Mouse (Mus musculus) stomach, postnatal 0 days (tissue): ENCODE data around the gene Slc31a1.

Source experiments
- CTCF ChIP-seq: IDR thresholded peaks from 2 replicates; pipeline ENCODE4 v1.5.1; 2016; ENCODE audit warnings: antibody characterized with exemption, low read depth, mild to moderate bottlenecking, moderate library complexity
- EP300 ChIP-seq: optimal IDR thresholded peaks from 2 replicates; pipeline ENCODE3; 2016; ENCODE audit warnings: antibody characterized with exemption

DNA sequence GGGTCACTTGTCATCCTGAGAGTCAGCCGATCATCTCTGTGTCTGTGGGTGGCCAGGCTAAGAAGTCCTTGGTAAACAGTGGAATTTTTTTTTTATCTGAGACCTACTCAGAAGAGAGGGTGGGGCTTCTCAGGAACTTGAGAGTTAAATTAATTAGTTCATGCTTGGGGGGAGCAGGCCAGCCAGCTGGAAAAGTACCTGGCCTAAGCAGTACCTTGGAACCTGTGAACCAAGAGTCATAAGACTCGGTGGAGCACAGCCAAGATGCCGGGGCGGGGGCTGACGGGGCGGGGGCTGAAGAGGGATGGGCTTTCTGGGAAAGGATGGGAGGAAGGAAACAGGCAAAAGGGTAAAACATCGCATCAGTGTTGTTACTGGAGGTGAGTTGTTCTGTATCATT is 77.3 kb downstream of the Slc31a1 start:
- TF ChIP-seq EP300 (no peak), CTCF (no peak)
